Mouse (Mus musculus): ENCODE results near the gene Cdc42se2. TPM values are rescaled to one million over a fixed set of nuclear protein-coding genes. Genes with fewer than 3 reads are reported as not detected.

Cdc42se2 gene
- polyA plus RNA-seq, 1 experiment from 2014 or later, result 141 TPM

DNA sequence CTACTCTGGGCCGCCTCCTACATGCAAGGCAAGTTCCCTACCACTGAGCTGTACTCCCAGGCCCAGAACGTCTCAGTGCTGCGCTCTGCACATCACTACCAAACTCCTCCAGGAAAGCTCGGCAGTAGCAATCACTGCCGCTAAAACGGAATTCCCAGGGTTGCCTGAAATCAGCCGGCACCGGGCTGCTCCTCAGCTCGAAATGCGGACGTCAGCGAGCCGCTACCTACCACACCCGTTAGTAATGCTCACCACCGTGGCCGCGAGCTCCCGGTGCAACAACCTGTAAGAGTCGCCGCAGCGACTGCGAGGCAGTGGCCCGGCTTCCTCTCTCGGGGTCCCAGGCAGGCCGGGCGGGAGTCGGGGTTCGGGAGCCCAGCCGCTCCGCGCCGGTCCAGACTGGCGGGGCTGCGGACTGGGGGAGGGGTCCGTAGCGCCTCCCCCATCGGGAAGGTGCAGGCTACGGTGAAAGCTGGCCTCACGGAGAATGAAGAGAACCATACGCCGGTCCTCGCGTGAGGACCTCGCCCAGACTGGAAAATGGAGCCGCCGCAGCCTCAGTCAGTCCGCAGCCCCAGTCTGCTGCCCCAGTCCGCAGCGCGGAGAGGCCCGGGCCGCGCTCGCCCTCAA, 502 bp downstream of the Cdc42se2 start:
- Histone ChIP-seq H3K9ac (peak overlapping the region; percentile 84), H3K4me3 (peak overlapping the region; percentile 88), H3K4me2 (peak overlapping the region; percentile 79), H3K4me1 (replicated peaks) (peaks cover 28% of the 10 kb centered on the region), H3K9me3 (no peaks in the 10 kb centered on the region), H3K36me3 (no peaks in the 10 kb centered on the region), H3K27me3 (no peaks in the 10 kb centered on the region), H3K27ac (replicated peaks) (peak overlapping the region; percentile 98)
- peak; percentile 45 for ATAC-seq (ENCODE audit: low FRiP score, low read depth)
- WGBS, result under 1% methylated on average over 54 of the region's 54 CpGs

DNA sequence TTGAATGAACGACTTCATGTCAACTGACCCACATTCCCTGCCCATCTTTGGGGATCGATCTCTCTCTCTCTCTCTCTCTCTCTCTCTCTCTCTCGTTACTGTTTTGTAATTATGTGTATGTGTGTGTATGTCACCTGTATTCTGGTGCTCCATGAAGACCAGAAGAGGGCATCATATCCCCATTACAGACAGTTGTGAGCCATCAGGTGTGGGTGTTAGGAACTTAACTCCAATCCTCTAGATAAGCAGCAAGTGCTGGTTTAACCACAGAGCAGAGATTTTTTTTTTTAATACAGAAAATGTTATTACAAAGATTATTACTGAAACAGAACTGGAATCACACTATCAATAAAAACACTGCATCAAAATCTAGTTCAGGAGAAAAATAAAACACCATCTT, 1.9 kb downstream of the Cdc42se2 start:
- no peaks in the 10 kb centered on the region for H3K9me3 ChIP-seq
- no peaks in the 10 kb centered on the region for H3K27me3 ChIP-seq
- H3K4me1 ChIP-seq (replicated peaks), result peaks cover 28% of the 10 kb centered on the region
- peak overlapping the region; percentile 79 for H3K4me2 ChIP-seq
- 86% methylated on average over 3 of the region's 3 CpGs for WGBS
- no peaks in the 10 kb centered on the region for H3K36me3 ChIP-seq
- no peak overlapping the region for H3K27ac ChIP-seq (replicated peaks)
- H3K4me3 ChIP-seq, result no peak overlapping the region
- ATAC-seq (ENCODE audit: low FRiP score, low read depth), result no peak
- no peak overlapping the region for H3K9ac ChIP-seq

DNA sequence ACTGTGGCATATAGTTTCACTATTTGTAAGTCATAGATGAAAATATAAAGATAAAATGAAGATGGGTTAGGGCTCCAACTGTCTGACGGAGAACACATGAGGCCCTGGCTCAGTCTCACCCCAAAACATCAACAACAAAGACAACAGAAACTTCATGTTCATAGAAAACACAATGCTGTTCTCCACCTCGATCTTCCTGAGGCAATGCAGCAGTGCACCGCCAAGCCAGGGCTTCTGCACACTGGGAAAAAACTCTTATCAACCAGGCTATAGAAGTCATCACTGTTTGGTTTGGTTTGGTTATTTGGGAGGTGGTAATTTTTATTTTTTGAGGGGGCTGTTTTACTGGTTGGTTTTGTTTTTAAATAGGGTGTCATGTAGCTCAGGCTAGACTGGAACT, 3.0 kb downstream of the Cdc42se2 start:
- H3K9ac ChIP-seq, result no peak overlapping the region
- no peak for ATAC-seq (ENCODE audit: low FRiP score, low read depth)
- H3K36me3 ChIP-seq, result no peaks in the 10 kb centered on the region
- peaks cover 28% of the 10 kb centered on the region for H3K4me1 ChIP-seq (replicated peaks)
- 94% methylated on average over 3 of the region's 3 CpGs for WGBS
- no peak overlapping the region for H3K27ac ChIP-seq (replicated peaks)
- no peaks in the 10 kb centered on the region for H3K9me3 ChIP-seq
- no peaks in the 10 kb centered on the region for H3K27me3 ChIP-seq
- 0 out of 2 replicates have a peak overlapping the region, but pooled peaks have one; percentile 9 for H3K4me2 ChIP-seq
- no peak overlapping the region for H3K4me3 ChIP-seq

DNA sequence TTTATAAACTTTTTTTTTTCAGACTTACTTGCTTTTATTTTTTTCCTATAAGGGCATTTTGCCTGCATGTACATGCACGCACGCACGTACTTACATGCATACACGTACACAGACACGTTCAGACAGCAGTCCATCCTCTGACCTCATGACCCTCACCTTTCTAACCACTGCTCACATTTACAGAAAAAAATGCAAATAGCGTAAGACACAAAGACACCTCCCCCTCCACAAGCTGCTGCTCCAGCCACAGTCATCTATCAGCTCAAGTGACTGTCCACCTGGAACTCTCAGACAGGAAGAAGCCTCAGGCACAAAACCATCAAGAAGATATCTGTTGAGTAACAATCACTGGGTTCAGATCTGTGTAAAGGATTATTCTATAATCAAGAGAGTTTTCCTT, 5.2 kb downstream of the Cdc42se2 start:
- H3K27me3 ChIP-seq, result no peaks in the 10 kb centered on the region

DNA sequence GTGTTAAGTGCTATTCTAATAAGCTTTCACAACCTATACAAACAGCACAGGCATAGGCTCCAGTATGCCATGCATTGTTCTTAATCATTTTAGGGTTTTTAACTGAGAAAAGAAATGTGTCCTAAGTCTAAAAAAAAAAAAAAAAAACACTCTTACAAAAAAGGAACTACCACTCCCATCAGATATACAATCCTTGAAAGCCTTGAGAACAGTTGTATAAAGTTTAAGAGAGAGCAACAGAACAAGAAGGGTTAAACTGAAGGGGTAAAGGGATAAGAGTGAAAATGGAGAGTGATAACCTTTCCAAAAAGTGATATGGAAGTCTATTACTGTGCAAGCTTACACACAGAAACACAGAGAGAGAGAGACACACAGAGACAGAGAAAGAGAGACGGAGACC, 7.5 kb downstream of the Cdc42se2 start:
- Histone ChIP-seq H3K4me2 (no peak overlapping the region), H3K4me1 (replicated peaks) (peaks cover 38% of the 10 kb centered on the region), H3K36me3 (no peaks in the 10 kb centered on the region), H3K27ac (replicated peaks) (no peak overlapping the region), H3K27me3 (no peaks in the 10 kb centered on the region), H3K4me3 (no peak overlapping the region), H3K9me3 (no peaks in the 10 kb centered on the region), H3K9ac (no peak overlapping the region)
- WGBS, result 100% methylated on average over 1 of the region's 1 CpGs
- no peak for ATAC-seq (ENCODE audit: low FRiP score, low read depth)

More for the DNA sequence above, 5.2 kb downstream of the Cdc42se2 start:
- ATAC-seq (ENCODE audit: low FRiP score, low read depth), result no peak
- Histone ChIP-seq H3K4me3 (no peak overlapping the region), H3K4me1 (replicated peaks) (peaks cover 41% of the 10 kb centered on the region), H3K36me3 (no peaks in the 10 kb centered on the region), H3K4me2 (no peak overlapping the region), H3K27ac (replicated peaks) (no peak overlapping the region), H3K9ac (no peak overlapping the region), H3K9me3 (no peaks in the 10 kb centered on the region)
- 77% methylated on average over 6 of the region's 6 CpGs for WGBS

DNA sequence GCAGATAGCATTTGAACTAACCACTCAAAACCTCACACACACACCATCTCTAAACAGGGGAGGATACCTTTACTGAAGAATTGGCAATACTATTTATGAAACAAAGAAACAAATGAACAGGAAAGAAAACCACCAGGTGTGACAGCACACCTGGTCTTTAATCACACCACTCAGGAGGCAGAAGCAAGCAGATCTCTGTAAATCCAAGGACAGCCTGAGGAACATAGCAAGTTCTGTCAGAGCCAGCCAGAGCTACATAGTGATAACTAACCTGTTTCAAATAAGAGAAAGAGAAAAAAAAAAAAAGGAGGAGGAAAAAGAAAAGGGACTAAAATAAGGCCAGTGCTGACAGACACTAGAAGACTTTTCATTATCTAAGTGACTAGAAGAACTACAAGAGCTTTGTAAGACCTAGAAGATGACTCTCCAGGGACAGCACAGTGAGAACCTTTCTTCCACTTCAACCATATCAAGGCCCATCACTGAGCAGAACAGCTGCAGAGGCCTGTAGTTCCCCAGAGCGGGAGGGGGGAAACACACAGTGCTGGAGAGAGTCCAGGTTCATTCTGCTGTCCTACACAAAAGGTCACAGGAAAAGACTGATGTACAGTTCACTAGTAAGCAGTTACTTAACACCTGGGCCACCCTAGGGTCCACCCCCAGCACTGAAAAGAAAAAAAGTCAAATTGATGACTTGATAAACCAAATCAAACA, 9.2 kb downstream of the Cdc42se2 start:
- WGBS, result 73% methylated on average over 1 of the region's 1 CpGs

DNA sequence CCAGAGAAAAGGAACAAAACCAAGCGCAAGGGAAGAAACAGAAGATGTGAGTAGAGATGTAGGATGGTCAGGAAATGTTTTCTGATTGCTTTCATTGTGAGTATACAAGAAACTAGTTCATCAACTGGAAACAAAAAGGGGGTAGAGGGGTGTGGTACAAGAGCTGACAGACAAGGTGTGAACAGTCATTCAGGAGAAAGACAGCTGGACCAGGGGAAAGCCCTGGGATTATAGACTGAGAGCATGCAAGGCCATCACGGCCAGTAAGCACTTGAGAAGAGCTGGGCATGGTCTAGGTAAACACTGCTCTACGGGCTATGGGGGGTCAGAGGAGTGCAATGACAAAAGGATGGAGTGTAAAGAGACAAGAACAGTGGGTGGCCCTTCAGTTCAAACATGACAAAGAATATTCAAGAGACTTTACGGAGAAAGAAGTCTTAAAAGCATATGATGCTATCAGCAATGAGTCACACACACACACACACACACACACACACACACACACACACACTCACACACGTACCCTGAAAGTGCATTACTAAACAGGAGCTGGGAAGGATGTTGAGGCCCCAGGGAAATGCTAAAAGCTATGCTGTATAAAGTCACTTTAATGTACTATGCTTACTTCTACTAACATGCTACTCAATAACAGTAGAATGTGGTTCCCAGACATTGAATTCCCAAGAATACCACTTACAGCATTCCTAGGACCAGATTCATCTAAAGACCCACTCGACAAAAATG, 9.9 kb downstream of the Cdc42se2 start:
- Histone ChIP-seq H3K4me2 (no peak overlapping the region), H3K4me1 (replicated peaks) (peaks cover 35% of the 10 kb centered on the region), H3K27me3 (no peaks in the 10 kb centered on the region), H3K9me3 (no peaks in the 10 kb centered on the region), H3K4me3 (no peak overlapping the region), H3K9ac (no peak overlapping the region), H3K36me3 (no peaks in the 10 kb centered on the region), H3K27ac (replicated peaks) (no peak overlapping the region)
- no peak for ATAC-seq (ENCODE audit: low FRiP score, low read depth)
- WGBS, result 68% methylated on average over 6 of the region's 6 CpGs

More for the DNA sequence above, 9.2 kb downstream of the Cdc42se2 start:
- no peaks in the 10 kb centered on the region for H3K27me3 ChIP-seq
- no peak overlapping the region for H3K4me2 ChIP-seq
- ATAC-seq (ENCODE audit: low FRiP score, low read depth), result no peak
- no peaks in the 10 kb centered on the region for H3K36me3 ChIP-seq
- H3K9ac ChIP-seq, result no peak overlapping the region
- peaks cover 31% of the 10 kb centered on the region for H3K4me1 ChIP-seq (replicated peaks)
- H3K9me3 ChIP-seq, result no peaks in the 10 kb centered on the region
- H3K4me3 ChIP-seq, result no peak overlapping the region
- H3K27ac ChIP-seq (replicated peaks), result no peak overlapping the region

DNA sequence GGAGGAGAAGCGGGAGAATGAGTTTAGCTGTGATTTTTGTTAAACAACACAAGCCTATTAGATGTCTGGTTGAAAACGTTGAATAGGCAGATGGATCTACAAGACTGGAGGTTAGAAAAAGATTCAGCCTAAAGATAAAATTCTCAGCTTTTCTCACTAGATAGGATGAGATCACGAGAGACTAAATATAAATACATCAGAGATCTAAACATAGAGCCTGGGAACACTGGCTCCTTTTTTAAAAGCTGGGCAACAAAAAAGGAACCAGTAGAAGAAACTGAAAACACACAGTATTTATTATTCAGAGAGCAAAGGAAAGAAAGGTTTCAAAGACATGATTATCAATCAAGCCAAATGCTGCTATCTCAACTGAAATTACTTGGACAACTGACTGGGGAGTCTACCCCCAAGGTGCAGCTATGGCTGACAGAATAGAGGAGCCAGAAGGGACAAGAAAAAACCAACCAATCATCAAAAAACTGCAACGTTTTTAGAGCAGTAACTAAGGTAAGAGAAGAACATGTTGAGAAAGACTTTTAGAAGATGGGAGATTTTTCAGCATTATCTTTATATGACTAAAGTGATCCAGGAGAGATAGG, 10.6 kb downstream of the Cdc42se2 start:
- H3K4me3 ChIP-seq, result no peak overlapping the region
- no peak overlapping the region for H3K27ac ChIP-seq (replicated peaks)
- no peaks in the 10 kb centered on the region for H3K9me3 ChIP-seq
- peaks cover 30% of the 10 kb centered on the region for H3K4me1 ChIP-seq (replicated peaks)
- H3K27me3 ChIP-seq, result no peaks in the 10 kb centered on the region
- WGBS, result 66% methylated on average over 4 of the region's 4 CpGs
- H3K36me3 ChIP-seq, result no peaks in the 10 kb centered on the region
- no peak overlapping the region for H3K9ac ChIP-seq
- no peak overlapping the region for H3K4me2 ChIP-seq
- ATAC-seq (ENCODE audit: low FRiP score, low read depth), result no peak

DNA sequence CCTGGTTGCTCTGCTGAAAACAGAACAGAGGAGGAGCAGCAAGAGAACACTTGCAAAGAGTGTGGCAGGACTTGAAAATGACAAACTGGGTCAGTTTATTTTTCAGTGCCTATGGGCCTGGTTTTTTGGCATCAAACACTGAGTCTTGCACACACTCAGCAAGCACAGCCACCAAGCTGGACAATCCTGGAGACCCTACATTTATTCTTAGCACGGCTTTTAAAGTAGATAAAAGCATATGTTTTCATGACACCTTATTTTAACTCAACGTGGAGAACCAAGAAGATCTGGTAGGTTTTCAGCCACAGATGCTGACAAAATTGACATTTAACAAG, 11.1 kb downstream of the Cdc42se2 start:
- 0 out of 2 replicates have a peak overlapping the region, but pooled peaks have one; percentile 18 for H3K27ac ChIP-seq (replicated peaks)
- H3K4me1 ChIP-seq (replicated peaks), result peaks cover 30% of the 10 kb centered on the region
- no peak overlapping the region for H3K9ac ChIP-seq
- 89% methylated on average over 2 of the region's 2 CpGs for WGBS
- ATAC-seq (ENCODE audit: low FRiP score, low read depth), result no peak
- H3K4me2 ChIP-seq, result no peak overlapping the region
- no peaks in the 10 kb centered on the region for H3K36me3 ChIP-seq
- no peaks in the 10 kb centered on the region for H3K9me3 ChIP-seq
- H3K4me3 ChIP-seq, result no peak overlapping the region
- no peaks in the 10 kb centered on the region for H3K27me3 ChIP-seq

DNA sequence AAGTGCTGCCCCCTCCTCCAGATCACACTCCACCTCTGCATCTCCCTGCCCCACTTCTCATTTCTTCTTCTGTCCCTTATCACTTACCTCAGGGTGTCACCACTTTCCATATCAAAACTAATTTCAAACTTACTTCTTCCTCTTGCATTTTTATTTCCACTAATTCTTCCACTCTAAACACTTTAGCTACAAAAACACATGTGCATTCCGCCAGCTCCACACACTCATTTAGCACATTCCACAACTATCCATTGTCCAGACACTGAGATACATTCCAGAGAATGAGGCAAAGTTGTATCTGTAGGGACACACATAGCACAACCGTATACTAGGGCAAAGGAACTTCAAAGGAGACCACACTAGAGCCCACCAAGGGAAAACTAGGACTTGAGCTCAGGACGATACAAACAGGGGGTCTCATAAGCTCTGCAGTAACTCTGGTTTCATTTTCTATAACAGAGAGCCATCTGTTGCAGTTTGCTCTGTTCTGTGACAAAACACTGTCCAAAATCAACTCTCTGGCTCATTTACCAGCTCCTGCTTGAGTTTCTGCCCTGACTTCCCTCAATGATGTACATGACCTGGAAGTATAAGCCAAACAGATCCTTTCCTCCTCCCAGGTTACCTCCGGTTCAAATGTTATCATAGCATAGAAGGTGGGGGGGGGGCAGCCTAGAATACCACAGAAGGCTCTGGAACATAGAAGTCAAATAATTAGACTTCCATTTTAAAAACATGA, 11.7 kb downstream of the Cdc42se2 start:
- H3K4me3 ChIP-seq, result no peak overlapping the region
- peaks cover 30% of the 10 kb centered on the region for H3K4me1 ChIP-seq (replicated peaks)
- 82% methylated on average over 4 of the region's 4 CpGs for WGBS
- H3K27me3 ChIP-seq, result no peaks in the 10 kb centered on the region
- 0 out of 2 replicates have a peak overlapping the region, but pooled peaks have one; percentile 18 for H3K27ac ChIP-seq (replicated peaks)
- no peaks in the 10 kb centered on the region for H3K9me3 ChIP-seq
- H3K4me2 ChIP-seq, result no peak overlapping the region
- H3K9ac ChIP-seq, result no peak overlapping the region
- H3K36me3 ChIP-seq, result no peaks in the 10 kb centered on the region
- ATAC-seq (ENCODE audit: low FRiP score, low read depth), result no peak

DNA sequence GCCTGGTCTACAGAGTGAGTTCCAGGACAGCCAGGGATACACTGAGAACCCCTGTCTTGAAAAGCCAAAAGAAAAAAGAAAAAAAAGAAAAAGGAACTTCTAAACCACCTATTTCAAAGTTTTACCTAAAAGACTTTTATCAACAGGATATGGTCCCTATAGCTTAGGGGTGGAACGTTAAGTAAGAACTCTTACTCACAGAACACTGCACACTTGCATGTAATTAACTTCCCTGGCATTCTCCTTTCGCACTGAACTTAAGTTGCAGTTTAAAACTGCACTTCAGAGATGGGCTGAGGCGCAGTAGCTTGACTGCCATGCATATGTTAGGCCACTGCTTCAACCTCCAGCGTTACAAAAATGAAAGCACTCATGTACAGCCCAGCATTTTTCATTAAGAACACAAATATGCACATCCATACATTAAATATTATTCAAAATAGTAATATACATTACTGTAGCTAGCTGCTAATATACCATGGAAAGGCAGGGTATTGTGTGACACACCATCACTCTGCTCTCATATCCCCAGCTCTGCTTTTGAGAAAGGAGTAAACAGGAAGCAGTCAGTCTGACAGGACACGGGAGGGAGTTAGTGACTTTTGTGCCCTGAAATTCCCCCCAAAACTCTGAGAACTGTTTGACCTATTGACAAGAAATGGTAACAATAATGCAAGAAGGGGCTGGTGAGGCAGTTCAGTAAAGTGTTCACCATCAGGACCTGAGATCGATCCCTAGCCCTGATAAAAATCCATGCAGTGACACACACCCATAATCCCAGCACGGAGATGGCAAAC, 13.0 kb downstream of the Cdc42se2 start:
- no peak overlapping the region for H3K4me3 ChIP-seq
- H3K4me1 ChIP-seq (replicated peaks), result peaks cover 30% of the 10 kb centered on the region
- ATAC-seq (ENCODE audit: low FRiP score, low read depth), result no peak
- no peak overlapping the region for H3K4me2 ChIP-seq
- WGBS, result 82% methylated on average over 7 of the region's 7 CpGs
- H3K27me3 ChIP-seq, result no peaks in the 10 kb centered on the region
- H3K36me3 ChIP-seq, result no peaks in the 10 kb centered on the region
- no peaks in the 10 kb centered on the region for H3K9me3 ChIP-seq
- no peak overlapping the region for H3K9ac ChIP-seq
- H3K27ac ChIP-seq (replicated peaks), result no peak overlapping the region
